ENCODE assay signal across 21 mouse cellular contexts in the genomic region with DNA sequence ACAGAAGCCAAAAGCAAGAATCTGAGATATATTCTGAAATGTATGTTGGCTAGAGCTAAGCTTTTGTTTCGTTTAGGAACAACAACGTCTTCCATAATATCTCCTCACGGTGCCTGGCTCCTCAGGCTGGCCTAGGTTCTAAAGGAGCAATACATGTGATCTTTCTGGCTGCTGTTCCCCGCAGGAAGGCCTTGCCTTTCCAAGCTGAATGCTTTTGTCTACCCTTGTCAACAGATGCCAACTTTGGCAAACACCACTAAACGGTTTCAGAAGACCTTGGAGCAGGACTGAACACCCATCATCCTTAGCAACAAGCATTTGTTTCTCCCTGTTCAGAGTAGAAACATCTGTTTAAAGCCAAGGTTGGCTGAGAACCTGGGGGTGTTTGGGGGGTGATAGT.
DNase-seq lines count a peak whose midpoint lies in the region; ATAC-seq and TF ChIP-seq lines count a peak whose summit lies in the region.
"Had no signal": no experiment of that assay in that cellular context is flagged by ENCODE, and none has a peak within 500 bp of the region (broad histone marks: within the 10 kb centered on the region; RNA-seq: fewer than 3 reads in every experiment).

No protein-coding gene starts in this region.

- no peaks in the 10 kb centered on the region for H3K27me3 ChIP-seq in hindbrain, postnatal 0 days (ENCODE audit: insufficient read depth, low read length)
- H3K27me3 ChIP-seq in hindbrain, embryonic 16.5 days (replicated peaks; ENCODE audit: control insufficient read depth, insufficient read depth, low read length), result no peaks in the 10 kb centered on the region
- H3K27me3 ChIP-seq in midbrain, postnatal 0 days (ENCODE audit: insufficient read depth, low read length), result no peaks in the 10 kb centered on the region
- H3K27me3 ChIP-seq in midbrain, embryonic 16.5 days (ENCODE audit: control insufficient read depth, insufficient read depth, low read depth, low read length), result no peaks in the 10 kb centered on the region
- no peaks in the 10 kb centered on the region for H3K27me3 ChIP-seq in liver, embryonic 11.5 days (replicated peaks; ENCODE audit: control insufficient read depth, insufficient read depth, low read length)
- H3K27me3 ChIP-seq: heart, embryonic 15.5 days; liver, embryonic 12.5 days; lung, embryonic 15.5 days; midbrain, embryonic 13.5 days; stomach, embryonic 15.5 days had no signal

- no peak overlapping the region for H3K9ac ChIP-seq in hindbrain, postnatal 0 days (replicated peaks; ENCODE audit: low read length)
- H3K9ac ChIP-seq in hindbrain, embryonic 16.5 days (ENCODE audit: low read depth, low read length), result no peak overlapping the region
- H3K9ac ChIP-seq in midbrain, postnatal 0 days (replicated peaks; ENCODE audit: low read length, poor library complexity, severe bottlenecking), result no peak overlapping the region
- H3K9ac ChIP-seq in midbrain, embryonic 16.5 days (ENCODE audit: low read depth, low read length), result no peak overlapping the region
- H3K9ac ChIP-seq in liver, embryonic 11.5 days (ENCODE audit: low read depth, low read length), result no peak overlapping the region
- H3K9ac ChIP-seq: heart, embryonic 15.5 days; liver, embryonic 12.5 days; lung, embryonic 15.5 days; midbrain, embryonic 13.5 days; stomach, embryonic 15.5 days had no signal

- H3K4me2 ChIP-seq in hindbrain, postnatal 0 days (ENCODE audit: low read depth, low read length), result no peak overlapping the region
- H3K4me2 ChIP-seq in hindbrain, embryonic 16.5 days (ENCODE audit: low read length), result no peak overlapping the region
- no peak overlapping the region for H3K4me2 ChIP-seq in midbrain, postnatal 0 days (ENCODE audit: low read depth, low read length, poor library complexity, severe bottlenecking)
- H3K4me2 ChIP-seq in midbrain, embryonic 16.5 days (ENCODE audit: low read length), result no peak overlapping the region
- H3K4me2 ChIP-seq in liver, embryonic 11.5 days, result no peak overlapping the region
- H3K4me2 ChIP-seq: heart, embryonic 15.5 days; liver, embryonic 12.5 days; lung, embryonic 15.5 days; midbrain, embryonic 13.5 days; stomach, embryonic 15.5 days had no signal

- H3K4me1 ChIP-seq in hindbrain, postnatal 0 days (ENCODE audit: insufficient read depth, low read length), result no peaks in the 10 kb centered on the region
- H3K4me1 ChIP-seq in hindbrain, embryonic 16.5 days (ENCODE audit: control insufficient read depth, insufficient read depth, low read depth, low read length), result no peaks in the 10 kb centered on the region
- H3K4me1 ChIP-seq in midbrain, postnatal 0 days (ENCODE audit: insufficient read depth, low read length), result no peaks in the 10 kb centered on the region
- no peaks in the 10 kb centered on the region for H3K4me1 ChIP-seq in midbrain, embryonic 16.5 days (ENCODE audit: control insufficient read depth, insufficient read depth, low read length)
- no peaks in the 10 kb centered on the region; the same call in 1 of the 2 replicates for H3K4me1 ChIP-seq in liver, embryonic 11.5 days (replicated peaks; ENCODE audit: control insufficient read depth, insufficient read depth, low read length)
- H3K4me1 ChIP-seq: heart, embryonic 15.5 days; midbrain, embryonic 13.5 days had no signal

- TF ChIP-seq CTCF in hindbrain, postnatal 0 days (IDR thresholded peaks at IDR 0.05; ENCODE audit: low read depth), result no peak
- TF ChIP-seq CTCF in midbrain, postnatal 0 days (IDR thresholded peaks at IDR 0.05), result no peak
- TF ChIP-seq CTCF in brain, embryonic 14.5 days (IDR thresholded peaks at IDR 0.05; ENCODE audit: borderline replicate concordance, extremely low read depth, insufficient read depth, insufficient read length), result no peak

- H3K27ac ChIP-seq in hindbrain, postnatal 0 days, result no peak overlapping the region
- no peak overlapping the region for H3K27ac ChIP-seq in hindbrain, embryonic 16.5 days (ENCODE audit: low read depth, low read length)
- H3K27ac ChIP-seq in midbrain, postnatal 0 days (ENCODE audit: low read depth, low read length), result no peak overlapping the region
- no peak overlapping the region for H3K27ac ChIP-seq in midbrain, embryonic 16.5 days (ENCODE audit: low read length)
- H3K27ac ChIP-seq in liver, embryonic 11.5 days (ENCODE audit: low read depth, low read length), result no peak overlapping the region
- H3K27ac ChIP-seq: heart, embryonic 15.5 days; limb, embryonic 10.5 days; liver, embryonic 12.5 days; lung, embryonic 15.5 days; midbrain, embryonic 13.5 days; stomach, embryonic 15.5 days had no signal

- no peaks in the 10 kb centered on the region for H3K9me3 ChIP-seq in hindbrain, postnatal 0 days (ENCODE audit: low read length)
- H3K9me3 ChIP-seq in hindbrain, embryonic 16.5 days (ENCODE audit: control insufficient read depth, low read length), result no peaks in the 10 kb centered on the region
- H3K9me3 ChIP-seq in midbrain, postnatal 0 days (ENCODE audit: low read length), result no peaks in the 10 kb centered on the region
- H3K9me3 ChIP-seq in midbrain, embryonic 16.5 days (replicated peaks; ENCODE audit: control insufficient read depth, low read length, poor library complexity, severe bottlenecking), result no peaks in the 10 kb centered on the region
- no peaks in the 10 kb centered on the region for H3K9me3 ChIP-seq in liver, embryonic 11.5 days (ENCODE audit: control insufficient read depth, low read length)
- H3K9me3 ChIP-seq: heart, embryonic 15.5 days; limb, embryonic 10.5 days; liver, embryonic 12.5 days; lung, embryonic 15.5 days; midbrain, embryonic 13.5 days; stomach, embryonic 15.5 days had no signal

- ATAC-seq in hindbrain, postnatal 0 days, result peak; percentile 49; the same call in 1 of the 2 replicates
- no peak; the same call in 1 of the 2 replicates for ATAC-seq in hindbrain, embryonic 16.5 days
- no peak for ATAC-seq in midbrain, postnatal 0 days (ENCODE audit: low FRiP score)
- ATAC-seq in midbrain, embryonic 16.5 days, result no peak
- ATAC-seq in liver, embryonic 11.5 days (replicated peaks; ENCODE audit: low FRiP score), result no peak
- ATAC-seq: liver, embryonic 12.5 days; midbrain, embryonic 13.5 days had no signal

- TF ChIP-seq POLR2A in brain, embryonic 14.5 days (IDR thresholded peaks at IDR 0.05; ENCODE audit: borderline replicate concordance, extremely low read depth, insufficient read depth, insufficient read length, poor library complexity, severe bottlenecking), result no peak

- H3K4me3 ChIP-seq in hindbrain, postnatal 0 days (ENCODE audit: low read length), result no peak overlapping the region
- no peak overlapping the region for H3K4me3 ChIP-seq in hindbrain, embryonic 16.5 days (ENCODE audit: low read length)
- no peak overlapping the region for H3K4me3 ChIP-seq in midbrain, postnatal 0 days (ENCODE audit: low read depth, low read length)
- no peak overlapping the region for H3K4me3 ChIP-seq in midbrain, embryonic 16.5 days (ENCODE audit: low read depth, low read length)
- no peak overlapping the region for H3K4me3 ChIP-seq in liver, embryonic 11.5 days (ENCODE audit: low read depth, low read length)
- H3K4me3 ChIP-seq: heart, embryonic 15.5 days; limb, embryonic 10.5 days; liver, embryonic 12.5 days; lung, embryonic 15.5 days; midbrain, embryonic 13.5 days; myocyte; stomach, embryonic 15.5 days had no signal

- 46% methylated on average over 5 of the region's 5 CpGs for WGBS in hindbrain, postnatal 0 days
- 72% methylated on average over 5 of the region's 5 CpGs for WGBS in hindbrain, embryonic 16.5 days
- WGBS in midbrain, postnatal 0 days, result 76% methylated on average over 5 of the region's 5 CpGs
- 84% methylated on average over 5 of the region's 5 CpGs for WGBS in midbrain, embryonic 16.5 days
- 80% methylated on average over 5 of the region's 5 CpGs for WGBS in liver, embryonic 11.5 days

- no peaks in the 10 kb centered on the region for H3K36me3 ChIP-seq in hindbrain, postnatal 0 days (ENCODE audit: insufficient read depth, low read length)
- no peaks in the 10 kb centered on the region for H3K36me3 ChIP-seq in hindbrain, embryonic 16.5 days (ENCODE audit: control insufficient read depth, insufficient read depth, low read length)
- no peaks in the 10 kb centered on the region for H3K36me3 ChIP-seq in midbrain, postnatal 0 days (ENCODE audit: insufficient read depth, low read length)
- H3K36me3 ChIP-seq in midbrain, embryonic 16.5 days (ENCODE audit: control insufficient read depth, insufficient read depth, low read length), result no peaks in the 10 kb centered on the region
- no peaks in the 10 kb centered on the region for H3K36me3 ChIP-seq in liver, embryonic 11.5 days (ENCODE audit: control insufficient read depth, insufficient read depth, low read length)
- H3K36me3 ChIP-seq: heart, embryonic 15.5 days; limb, embryonic 10.5 days; liver, embryonic 12.5 days; lung, embryonic 15.5 days; midbrain, embryonic 13.5 days; stomach, embryonic 15.5 days had no signal

- peak; percentile 38 to 49 for DNase-seq in cerebellum, postnatal 10 days
- DNase-seq in cerebellum, postnatal 4 days (ENCODE audit: low spot score in 2 of 2), result no peak
- DNase-seq in hindbrain, postnatal 0 days (ENCODE audit: low spot score), result peak; percentile 30
- DNase-seq in midbrain, postnatal 0 days (ENCODE audit: low spot score), result peak; percentile 44
- DNase-seq in brain, embryonic 14.5 days (ENCODE audit: low read depth), result peak; percentile 30
- no peak for DNase-seq in liver, embryonic 11.5 days (ENCODE audit: low spot score)
- DNase-seq: cerebellum, postnatal 25 days; gastrocnemius, postnatal 25 days; kidney, adult 11 months; kidney, postnatal 14 days; right cerebral cortex, postnatal 25 days; thymus, adult 18-20 months had no signal

Comparison
In these comparisons a context has a peak if more than half of its experiments do, and no peak if none do; other contexts are left out.
1. DNase-seq: peak in cerebellum, postnatal 10 days (2 of 2), hindbrain, postnatal 0 days (single experiment), midbrain, postnatal 0 days (single experiment) and brain, embryonic 14.5 days (single experiment); none in cerebellum, postnatal 4 days (0 of 2) and liver, embryonic 11.5 days (single experiment).